Mouse (Mus musculus) c-Kit-negative CD71-positive TER-119-positive erythroid progenitor cells, embryonic 14.5 days (primary cell): ENCODE measurements around the gene Diaph2.
"Not testable (repeated sequence)": the region's sequence is repeated elsewhere in the genome, so short reads cannot be mapped to it uniquely, and the experiment has no call there.

Experiments used
- DNase-seq: peaks from one replicate; pipeline ENCODE4 v3.0.0-alpha.2; 2013; ENCODE audit warnings: low read depth, low spot score

Diaph2 gene

DNA sequence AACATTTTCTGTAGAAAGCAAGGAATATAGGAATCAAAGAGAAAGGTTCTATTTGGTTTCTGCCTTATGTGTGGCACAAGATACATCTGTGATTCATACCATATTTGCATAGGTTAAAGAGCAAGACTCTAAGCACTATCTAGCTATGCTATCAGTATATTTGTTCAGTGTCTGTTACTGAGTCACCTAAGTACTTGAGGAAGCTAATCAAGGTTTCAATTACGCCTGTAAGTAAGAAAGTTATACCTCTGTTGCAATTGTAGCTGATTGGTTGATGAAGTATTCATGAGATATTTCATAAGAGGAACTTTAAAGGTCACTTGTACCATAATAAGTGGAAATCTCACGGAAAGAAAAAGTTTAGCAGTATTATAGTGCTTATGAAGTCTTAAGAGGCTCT lies 531.9 kb downstream of the Diaph2 start:
- no peak for DNase-seq

DNA sequence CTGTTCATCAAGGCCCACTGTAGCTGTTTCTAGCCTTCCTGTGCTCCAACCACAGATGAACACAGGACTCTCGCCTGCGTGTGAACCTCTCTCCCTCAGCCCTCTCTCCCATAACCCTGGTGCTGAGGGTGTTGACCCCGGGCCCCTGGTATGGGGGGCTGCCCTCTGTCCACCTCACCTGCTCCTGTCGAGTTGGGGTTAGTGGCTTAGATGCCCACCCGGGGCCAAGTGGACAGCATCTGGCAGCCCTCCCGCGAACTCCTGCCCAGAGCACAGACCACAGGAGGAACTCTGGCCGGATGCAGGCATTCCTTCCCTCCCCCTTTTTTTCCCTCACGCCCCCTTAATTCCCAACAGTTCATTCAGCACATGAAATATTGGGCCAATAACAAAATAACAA lies 537.5 kb downstream of the Diaph2 start:
- no peak for DNase-seq

GRCm38 (mm10) chrX:130289775-130290174 lies 540.2 kb downstream of the Diaph2 start:
- DNase-seq: no peak

GRCm38 (mm10) chrX:130350808-130351435 lies 601.4 kb downstream of the Diaph2 start:
- no peak for DNase-seq

GRCm38 (mm10) chrX:130351480-130351879 lies 601.9 kb downstream of the Diaph2 start:
- no peak for DNase-seq

DNA sequence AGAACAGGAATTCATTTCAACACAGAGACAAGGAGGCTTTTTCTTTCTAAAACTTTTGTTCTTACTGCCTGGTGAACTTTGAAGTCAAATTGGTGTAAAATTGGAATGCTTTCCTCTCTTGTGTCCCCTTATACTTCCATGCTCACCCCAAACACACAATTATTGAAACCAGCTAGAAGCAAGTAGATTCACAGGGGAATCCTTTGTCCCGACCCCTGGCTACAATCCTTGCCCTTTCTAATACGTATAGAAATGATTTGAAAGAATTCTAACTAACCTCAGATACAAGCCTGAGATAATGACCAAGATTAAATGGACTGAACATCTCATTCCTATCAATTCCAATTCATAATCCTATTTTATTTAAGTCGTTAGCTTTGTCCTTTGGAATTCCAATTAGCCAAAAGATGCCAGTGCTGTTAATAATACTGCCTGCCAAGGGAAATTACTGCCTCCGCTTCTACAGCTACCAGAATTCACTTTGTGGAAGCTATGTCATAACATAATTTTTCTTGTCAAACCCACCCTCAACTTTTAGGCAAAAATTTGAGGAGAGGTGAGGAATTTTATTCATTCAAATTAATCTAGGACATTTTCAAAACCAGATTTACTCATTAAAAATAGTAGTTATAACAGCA lies 644.1 kb downstream of the Diaph2 start:
- DNase-seq: no peak

DNA sequence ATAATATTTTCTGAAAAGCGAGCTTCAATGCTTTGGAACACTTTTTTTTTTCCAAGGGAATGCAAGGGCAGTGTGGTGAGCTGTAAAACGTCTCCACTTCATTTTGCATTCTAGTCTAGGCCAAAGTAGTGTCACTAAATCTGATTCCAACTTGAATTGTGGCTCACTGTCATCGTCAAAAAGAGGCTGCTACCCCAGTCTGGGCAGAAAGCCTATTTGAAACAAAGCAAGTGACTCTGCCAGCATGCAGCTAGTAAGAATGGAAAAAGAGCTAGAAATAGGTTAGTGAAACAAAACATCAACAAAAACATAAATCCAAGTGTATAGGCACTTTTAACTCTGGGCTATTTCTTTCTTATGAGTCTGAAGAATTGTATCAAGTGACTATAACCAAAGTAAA lies 653.7 kb downstream of the Diaph2 start:
- DNase-seq: no peak

DNA sequence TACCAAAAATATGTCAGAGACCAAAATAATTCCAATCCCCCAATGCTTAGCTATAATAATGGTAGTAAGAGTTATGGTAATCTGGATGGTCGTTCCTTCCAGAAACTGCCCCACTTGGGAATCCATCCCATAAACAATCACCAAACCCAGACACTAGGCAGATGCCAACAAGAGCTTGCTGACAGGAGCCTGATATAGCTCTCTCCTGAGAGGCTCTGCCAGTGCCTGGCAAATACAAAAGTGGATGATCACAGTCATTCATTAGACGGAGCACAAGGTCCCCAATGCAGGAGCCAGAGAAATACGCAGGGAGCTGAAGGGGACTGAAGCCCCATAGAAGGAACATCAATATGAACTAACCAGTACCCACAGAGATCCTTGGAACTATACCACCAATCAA lies 657.9 kb downstream of the Diaph2 start:
- DNase-seq: not testable (repeated sequence)

GRCm38 (mm10) chrX:130408985-130409384 lies 659.4 kb downstream of the Diaph2 start:
- no peak for DNase-seq

DNA sequence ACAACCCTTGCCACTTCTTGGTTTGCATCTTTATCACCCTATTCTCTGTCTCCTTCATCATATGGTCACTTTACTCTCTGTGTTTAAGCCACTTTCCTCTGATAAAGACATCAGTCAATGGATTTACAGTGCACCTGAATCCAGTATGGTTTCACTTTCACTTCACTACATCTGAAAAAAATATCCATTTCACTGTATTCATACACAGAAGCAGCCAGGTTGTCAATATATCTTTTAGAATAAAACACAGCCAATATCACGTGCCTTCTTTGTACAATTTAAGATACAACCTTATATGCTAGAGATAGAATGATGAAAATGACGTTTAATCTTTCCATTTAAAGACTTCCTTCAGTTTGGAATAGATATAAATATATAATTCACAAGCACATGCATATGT lies 673.6 kb downstream of the Diaph2 start:
- DNase-seq: no peak

- DNase-seq: no peak
Observed at GRCm38 (mm10) chrX:130451822-130452487, 702.4 kb downstream of the Diaph2 start.

- DNase-seq: no peak
Observed at GRCm38 (mm10) chrX:130452488-130452823, 702.9 kb downstream of the Diaph2 start.

GRCm38 (mm10) chrX:130473133-130473532 lies 723.6 kb downstream of the Diaph2 start:
- no peak for DNase-seq

- no peak for DNase-seq
Observed at GRCm38 (mm10) chrX:130480877-130481276, 731.3 kb downstream of the Diaph2 start.

DNA sequence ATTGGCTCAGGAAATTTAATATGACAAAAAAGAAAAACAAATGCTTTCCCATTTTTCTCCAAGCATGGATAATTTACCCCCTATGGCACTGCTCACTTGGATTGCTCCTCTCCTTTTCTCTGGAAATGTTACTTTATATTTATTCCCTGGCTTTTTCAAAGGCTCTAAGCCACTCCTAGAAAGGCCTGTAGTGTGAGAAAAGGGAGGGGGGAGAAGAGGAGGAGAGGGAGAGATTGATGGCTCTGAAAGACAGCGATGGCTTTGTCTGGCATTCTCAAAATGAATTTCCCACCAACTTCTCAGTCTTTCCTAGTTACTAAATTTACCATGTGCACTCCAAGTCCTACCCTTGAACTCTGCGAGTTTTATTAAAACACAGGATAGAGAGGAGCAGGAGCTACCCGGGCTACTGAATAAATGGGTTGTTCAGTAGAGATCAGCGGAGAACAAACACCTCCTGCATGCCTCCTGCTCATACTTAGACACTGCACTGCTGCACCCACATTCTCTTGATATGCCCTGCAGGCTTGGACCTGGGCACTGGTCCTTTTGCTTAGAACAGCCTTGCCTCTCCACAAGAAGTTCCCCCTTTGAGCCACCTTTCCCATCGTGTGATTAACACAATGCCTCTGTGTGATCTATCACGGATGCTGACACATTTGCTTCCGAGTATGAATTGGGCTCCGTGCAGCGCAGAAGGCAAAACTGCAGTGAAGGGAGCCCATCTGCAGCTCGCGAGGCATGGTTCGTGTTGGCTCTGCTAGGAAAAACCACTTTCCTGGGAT lies 753.3 kb downstream of the Diaph2 start:
- DNase-seq: no peak

- no peak for DNase-seq
Observed at GRCm38 (mm10) chrX:130503465-130503860, 753.9 kb downstream of the Diaph2 start.

DNA sequence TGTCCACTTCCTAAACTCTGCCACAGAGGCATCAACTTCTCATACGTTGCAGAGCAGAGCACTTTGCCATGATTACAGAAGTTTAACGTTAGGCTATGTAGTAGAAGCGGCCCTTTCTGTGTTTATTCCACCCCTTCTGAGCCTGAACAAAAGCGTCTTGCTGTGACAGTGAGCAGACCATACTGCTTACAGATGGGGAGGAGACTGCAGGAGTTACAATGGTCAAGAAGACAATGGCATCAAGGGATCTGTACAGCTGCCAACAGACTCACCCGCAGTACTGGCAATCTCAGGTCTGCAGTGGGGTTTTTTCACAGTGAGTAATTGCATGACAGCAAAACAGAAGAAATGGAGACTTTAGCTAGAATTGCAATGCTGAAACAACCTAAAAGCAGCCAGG lies 756.1 kb downstream of the Diaph2 start:
- no peak for DNase-seq
